Mouse (Mus musculus) spleen, postnatal 14 days (tissue): ENCODE measurements at regions not wholly inside any gene's neighbourhood (a gene's known extent, or its start where the extent isn't known, plus 50 kb on each side); places are given as distances from the start of the nearest gene placed in this dataset.
"Not testable (repeated sequence)": the region's sequence is repeated elsewhere in the genome, so short reads cannot be mapped to it uniquely, and the experiment has no call there.

Experiments
- DNase-seq, 2 experiments: peaks; one replicate each; pipeline ENCODE4 v3.0.0; 2021 to 2022; ENCODE audit warnings: low spot score in 2 of 2

GRCm38 (mm10) chr13:32454419-32455146 lies 116.0 kb upstream of the Gmds start:
- DNase-seq = no peak

GRCm38 (mm10) chr13:32449710-32450417 lies 111.3 kb upstream of the Gmds start:
- no peak for DNase-seq

- DNase-seq = no peak
Measured at GRCm38 (mm10) chr13:32444531-32444930, 106.0 kb upstream of the Gmds start.

GRCm38 (mm10) chr13:32442025-32442424 lies 103.5 kb upstream of the Gmds start:
- no peak for DNase-seq

- DNase-seq = no peak
Measured at GRCm38 (mm10) chr13:32435136-32435535, 96.6 kb upstream of the Gmds start.

- no peak for DNase-seq
Measured at GRCm38 (mm10) chr13:32428482-32428881, 89.9 kb upstream of the Gmds start.

GRCm38 (mm10) chr13:32426906-32427305 lies 88.4 kb upstream of the Gmds start:
- no peak for DNase-seq

GRCm38 (mm10) chr13:32426199-32426598 lies 87.7 kb upstream of the Gmds start:
- DNase-seq = no peak

GRCm38 (mm10) chr13:32424543-32424942 lies 86.0 kb upstream of the Gmds start:
- not testable (repeated sequence) for DNase-seq

- DNase-seq = no peak
Measured at GRCm38 (mm10) chr13:32422485-32422884, 83.9 kb upstream of the Gmds start.

- no peak for DNase-seq
Measured at GRCm38 (mm10) chr13:32419326-32419725, 80.8 kb upstream of the Gmds start.

- DNase-seq = no peak
Measured at GRCm38 (mm10) chr13:32418655-32419054, 80.1 kb upstream of the Gmds start.

GRCm38 (mm10) chr13:32417907-32418306 lies 79.4 kb upstream of the Gmds start:
- no peak for DNase-seq

- peak; percentile 14 to 24 for DNase-seq
Measured at GRCm38 (mm10) chr13:32411287-32411935, 72.9 kb upstream of the Gmds start.

GRCm38 (mm10) chr13:32410065-32410464 lies 71.5 kb upstream of the Gmds start:
- DNase-seq = no peak

GRCm38 (mm10) chr13:32398616-32399015 lies 60.1 kb upstream of the Gmds start:
- no peak for DNase-seq
